Mouse (Mus musculus) lung, adult 2 months (tissue): Measurements from ENCODE around the gene Ston2. TPM values are rescaled to one million over a fixed set of nuclear protein-coding genes. Genes with fewer than 3 reads are reported as not detected.
A peak's percentile ranks its signal among the peaks of the same experiment; 100 is the strongest.

Source experiments
- DNase-seq: peaks from one replicate; pipeline ENCODE4 v3.0.0; 2022
- H3K4me1 ChIP-seq: fragments of 200-500 bp; 2 replicates; pipeline ENCODE4 v1.6.1; 2011; ENCODE audit warnings: low read length; ENCODE audit not compliant: control insufficient read depth, insufficient read depth
- H3K4me3 ChIP-seq: fragments of 200-500 bp; replicated peaks from 2 replicates; pipeline ENCODE3; 2011; ENCODE audit warnings: low read depth, mild to moderate bottlenecking, control low read depth, low read length; ENCODE audit errors: extremely low read depth
- CTCF ChIP-seq: fragments of 200-500 bp; IDR thresholded peaks from 2 replicates; pipeline ENCODE4 v1.5.1; 2011; ENCODE audit warnings: mild to moderate bottlenecking, low read length, control low read depth; ENCODE audit not compliant: insufficient read depth
- POLR2A ChIP-seq: fragments of 200-500 bp; IDR thresholded peaks from 2 replicates; pipeline ENCODE4 v1.6.1; 2011; ENCODE audit warnings: low read depth, mild to moderate bottlenecking, control low read depth, low read length, borderline replicate concordance; ENCODE audit errors: extremely low read depth
- WGBS: fragments of 180-500 bp; shearing (Covaris S2); methylation state at CpG from one replicate; pipeline ENCODE4 v1.1.7; 2018; 5-methylcytosine and 5-hydroxymethylcytosine counted together
- polyA plus RNA-seq: library from polyadenylated mRNA; depleted of rRNA; stranded (reverse); fragments of >200 nt; gene quantifications from 2 replicates; pipeline ENCODE4 v1.2.3, GENCODE M21; 2012

The Ston2 gene
- polyA plus RNA-seq, 1 experiment = 22.2 TPM

- Histone ChIP-seq H3K4me3 (no peak overlapping the region), H3K4me1 (no peaks in the 10 kb centered on the region)
- 77% methylated on average over 5 of the region's 5 CpGs for WGBS
- TF ChIP-seq POLR2A (no peak), CTCF (no peak)
- no peak for DNase-seq
These were observed 161.7 kb downstream of the Ston2 start for GRCm38 (mm10) chr12:91626482-91626881.

DNA sequence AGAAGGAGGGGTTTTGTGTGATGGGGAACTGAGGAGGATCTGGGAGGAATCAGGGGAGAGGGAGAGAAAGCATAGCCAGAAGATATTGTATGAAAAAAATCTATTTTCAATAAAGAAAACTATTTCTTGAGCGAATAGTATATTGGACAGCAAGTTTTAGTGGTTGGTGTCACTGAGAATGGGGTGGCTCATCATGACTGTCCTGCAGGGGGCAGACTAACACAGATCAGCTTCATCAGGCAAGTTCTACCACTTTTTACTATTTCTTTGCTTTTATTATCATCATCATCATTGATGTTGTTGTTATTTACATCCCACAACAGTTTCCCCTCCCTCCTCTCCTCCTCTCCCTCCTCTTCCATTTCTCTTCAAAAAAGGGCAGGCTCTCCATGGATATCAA is 163.2 kb downstream of the Ston2 start:
- Histone ChIP-seq H3K4me3 (no peak overlapping the region), H3K4me1 (no peaks in the 10 kb centered on the region)
- 65% methylated on average over 1 of the region's 1 CpGs for WGBS
- TF ChIP-seq POLR2A = no peak
- TF ChIP-seq CTCF = peak; percentile 66
- DNase-seq = peak; percentile 36

GRCm38 (mm10) chr12:91609425-91609824 is 178.8 kb downstream of the Ston2 start:
- Histone ChIP-seq H3K4me3 (no peak overlapping the region), H3K4me1 (no peaks in the 10 kb centered on the region)
- no peak for TF ChIP-seq CTCF
- TF ChIP-seq POLR2A = no peak
- no peak for DNase-seq
- WGBS = 78% methylated on average over 5 of the region's 5 CpGs

DNA sequence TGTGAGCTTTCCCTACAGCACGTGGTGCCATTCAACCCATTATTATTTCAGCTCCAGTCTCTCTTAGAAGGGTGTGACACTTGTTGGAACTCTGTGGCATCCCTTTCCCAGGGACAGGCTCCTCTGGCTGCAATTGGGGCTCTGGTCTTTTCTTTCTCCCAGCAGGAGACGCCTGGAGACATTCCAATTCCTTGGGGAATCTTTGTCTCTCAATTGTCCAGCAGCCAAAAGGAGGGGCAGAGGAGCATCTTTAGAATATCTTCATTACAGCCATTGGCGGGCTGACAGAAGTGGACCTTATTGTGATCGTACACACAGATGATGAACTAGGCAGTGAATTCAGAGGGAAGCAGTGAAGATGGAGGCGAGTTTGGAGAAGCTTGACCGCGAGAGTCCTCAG is 180.5 kb downstream of the Ston2 start:
- 62% methylated on average over 7 of the region's 7 CpGs for WGBS
- no peaks in the 10 kb centered on the region for H3K4me1 ChIP-seq
- TF ChIP-seq CTCF (no peak), POLR2A (no peak)
- no peak overlapping the region for H3K4me3 ChIP-seq
- no peak for DNase-seq

DNA sequence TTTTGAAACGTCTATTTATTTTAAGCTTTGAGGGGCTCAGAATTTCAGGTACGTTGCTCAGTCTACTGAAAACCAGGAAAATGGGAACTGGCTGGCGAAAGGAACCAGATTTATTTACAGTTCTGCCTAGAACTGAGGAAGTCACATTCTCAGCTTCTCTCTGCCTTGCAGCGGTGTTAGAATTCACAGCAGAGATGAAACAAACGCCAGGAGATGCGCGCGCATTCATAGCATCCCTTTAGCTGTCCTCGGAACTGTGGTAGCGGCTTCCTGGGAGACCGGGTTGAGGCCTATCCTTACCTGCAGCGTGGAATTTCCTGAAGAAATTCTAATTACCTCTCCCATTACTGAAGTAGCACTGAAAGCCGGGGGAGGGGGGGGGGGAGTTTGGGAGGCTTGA is 181.5 kb downstream of the Ston2 start:
- Histone ChIP-seq H3K4me1 (no peaks in the 10 kb centered on the region), H3K4me3 (no peak overlapping the region)
- TF ChIP-seq CTCF (no peak), POLR2A (no peak)
- WGBS = 77% methylated on average over 13 of the region's 13 CpGs
- DNase-seq = no peak

- Histone ChIP-seq H3K4me3 (no peak overlapping the region), H3K4me1 (no peaks in the 10 kb centered on the region)
- DNase-seq = no peak
- TF ChIP-seq CTCF (no peak), POLR2A (no peak)
- WGBS = 18% methylated on average over 6 of the region's 6 CpGs
These were observed 183.6 kb downstream of the Ston2 start for GRCm38 (mm10) chr12:91604600-91604999.

DNA sequence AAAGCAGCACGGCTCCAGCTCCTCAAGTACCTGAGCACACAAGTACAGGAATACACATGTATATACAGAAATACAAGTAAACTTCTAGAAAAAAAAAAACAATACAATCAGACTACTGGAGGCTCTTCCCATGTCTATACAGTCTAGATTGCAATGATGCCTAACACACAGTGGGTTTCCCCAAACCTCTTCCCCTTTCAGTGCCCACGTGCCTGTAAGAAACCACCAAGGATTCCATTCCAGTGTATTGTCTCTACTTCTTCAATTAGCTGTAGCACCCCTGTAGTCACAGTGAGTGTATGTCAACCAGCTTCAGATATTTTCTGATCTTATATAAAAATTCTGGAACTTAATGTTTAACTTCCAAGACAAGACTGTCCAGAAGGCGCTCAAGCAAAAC is 196.1 kb downstream of the Ston2 start:
- Histone ChIP-seq H3K4me1 (peaks cover 2% of the 10 kb centered on the region; the same call in 1 of the 2 replicates), H3K4me3 (no peak overlapping the region)
- no peak for TF ChIP-seq CTCF
- TF ChIP-seq POLR2A = no peak
- 87% methylated on average over 3 of the region's 3 CpGs for WGBS
- DNase-seq = no peak

- no peak overlapping the region for H3K4me3 ChIP-seq
- 95% methylated on average over 1 of the region's 1 CpGs for WGBS
- DNase-seq = no peak
- peaks cover 2% of the 10 kb centered on the region for H3K4me1 ChIP-seq
- TF ChIP-seq CTCF (no peak), POLR2A (no peak)
These were observed 197.0 kb downstream of the Ston2 start for GRCm38 (mm10) chr12:91591191-91591590.

DNA sequence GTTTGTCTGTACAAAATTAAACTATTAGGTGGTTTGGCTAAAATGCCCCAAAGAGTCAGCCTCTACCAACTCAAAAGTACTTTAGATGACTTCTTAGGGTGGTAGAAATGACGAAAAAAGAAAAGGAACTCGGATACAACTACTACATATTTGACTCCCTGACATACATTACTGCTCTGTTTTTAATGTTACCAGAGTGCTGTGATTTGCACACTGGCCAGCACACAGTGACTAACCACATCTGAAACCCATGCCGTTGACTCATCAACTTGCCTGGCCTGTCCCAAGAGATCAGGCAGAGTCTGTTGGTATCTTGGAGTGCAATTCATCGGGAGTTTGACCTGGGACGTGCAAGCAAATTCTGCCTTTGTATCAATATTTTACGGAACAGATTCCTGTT is 197.5 kb downstream of the Ston2 start:
- peak; percentile 23 for DNase-seq
- Histone ChIP-seq H3K4me3 (peak overlapping the region; percentile 94), H3K4me1 (peaks cover 2% of the 10 kb centered on the region)
- no peak for TF ChIP-seq CTCF
- TF ChIP-seq POLR2A = no peak
- 23% methylated on average over 6 of the region's 6 CpGs for WGBS

DNA sequence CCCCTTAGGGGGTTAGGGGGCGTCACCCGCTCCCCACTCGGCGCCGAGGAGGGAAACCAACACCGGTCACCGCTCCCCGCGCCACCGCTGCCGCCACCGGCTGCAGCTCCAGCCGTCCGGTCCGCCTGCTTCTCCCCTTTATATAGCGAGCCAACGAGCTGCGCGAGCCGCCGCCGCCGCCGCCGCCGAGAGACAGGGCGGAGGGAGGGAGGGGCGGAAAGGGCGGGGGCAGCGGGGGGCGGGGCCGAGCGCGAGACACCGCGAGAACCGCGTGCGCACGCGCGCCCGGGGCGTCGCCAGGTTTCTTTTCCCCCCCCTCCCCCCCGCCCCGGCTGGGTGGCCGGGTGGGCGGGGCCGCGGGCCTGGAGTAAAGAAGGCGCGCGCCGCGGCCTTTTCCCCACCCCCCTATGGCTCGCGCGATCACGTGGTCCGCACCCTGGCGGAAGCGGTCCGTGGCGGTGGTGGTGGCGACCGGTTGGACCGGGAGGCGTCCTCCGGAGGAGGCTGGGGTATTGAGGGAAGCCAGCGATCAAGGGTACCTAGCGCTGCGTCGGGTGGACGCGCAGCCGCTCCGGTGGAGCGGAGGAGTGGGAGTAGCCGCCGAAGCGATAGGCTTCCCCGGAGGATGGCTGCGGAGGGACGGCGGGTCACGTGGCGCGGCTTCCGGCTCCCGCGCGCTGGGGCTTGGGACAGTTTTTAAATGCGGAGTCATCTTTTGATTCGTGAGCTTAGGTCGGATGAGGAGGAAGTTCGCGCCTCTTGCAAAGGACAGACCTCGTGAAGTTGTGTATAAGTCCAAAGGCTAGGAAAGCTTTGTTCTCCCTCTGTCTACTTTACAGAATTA is 198.1 kb downstream of the Ston2 start, which contains the start of gene Gtf2a1:
Gtf2a1 (minus strand) TSS at position 641 of the 844 bp plus-strand sequence.
- WGBS = under 1% methylated on average over 88 of the region's 99 CpGs
- peaks cover 3% of the 10 kb centered on the region for H3K4me1 ChIP-seq
- TF ChIP-seq POLR2A = peak; percentile 100
- TF ChIP-seq CTCF = no peak
- DNase-seq = peak; percentile 95
- peak within 1 kb of the TSS; percentile 98 for H3K4me3 ChIP-seq

DNA sequence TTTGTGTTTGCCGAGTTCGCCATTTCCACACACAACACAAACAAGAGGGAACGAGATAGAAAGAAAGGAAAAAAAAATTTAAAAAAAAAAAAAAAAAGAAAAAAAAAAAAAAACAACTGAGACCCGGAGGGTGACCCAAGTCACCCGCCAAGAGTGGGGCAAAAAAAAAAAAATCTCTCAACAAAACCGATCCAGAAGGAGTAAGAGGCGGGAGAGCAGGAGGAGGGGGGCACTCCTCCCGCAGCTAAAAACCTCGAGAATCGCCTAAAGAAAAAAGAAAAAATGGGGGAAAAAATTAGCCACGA is 198.7 kb downstream of the Ston2 start:
- no peak for DNase-seq
- TF ChIP-seq CTCF (no peak), POLR2A (no peak)
- H3K4me1 ChIP-seq = peaks cover 4% of the 10 kb centered on the region
- peak overlapping the region; percentile 98 for H3K4me3 ChIP-seq
- WGBS = 0% methylated on average over 11 of the region's 11 CpGs
